Mouse (Mus musculus): ENCODE results near the gene 9430015G10Rik.
A peak's percentile ranks its signal among the peaks of the same experiment; 100 is the strongest.

GRCm38 (mm10) chr4:156101481-156101903 is 8.3 kb upstream of the 9430015G10Rik start:
- TF ChIP-seq CTCF (conservative IDR thresholded peaks at IDR 0.05; ENCODE audit: low read length) (peak; percentile 20), NANOG (IDR thresholded peaks at IDR 0.05; ENCODE audit: borderline replicate concordance, low read length) (no peak)
